Mouse (Mus musculus) intestine, embryonic 16.5 days (tissue): ENCODE measurements at regions not wholly inside any gene's neighbourhood (a gene's known extent, or its start where the extent isn't known, plus 50 kb on each side); places are given as distances from the start of the nearest gene placed in this dataset.

Source experiments
- ATAC-seq: fragments of 200-750 bp; cut with Nextera tagmentation; 2 replicates; pipeline ENCODE4 v1.8.0; 2017; ENCODE audit warnings: moderate TSS enrichment, moderate library complexity
- H3K27ac ChIP-seq: fragments of 300-500 bp; sonication (generic); 2 replicates; pipeline ENCODE4 v1.5.1; 2014; ENCODE audit warnings: mild to moderate bottlenecking, low read length
- H3K27me3 ChIP-seq: fragments of 300-500 bp; sonication (generic); replicated peaks from 2 replicates; pipeline ENCODE4 v1.6.1; 2014; ENCODE audit warnings: low read length, control low read depth, mixed read lengths; ENCODE audit not compliant: control insufficient read depth, insufficient read depth
- H3K36me3 ChIP-seq: fragments of 300-500 bp; sonication (generic); 2 replicates; pipeline ENCODE4 v1.6.1; 2014; ENCODE audit warnings: low read length, control low read depth; ENCODE audit not compliant: control insufficient read depth, insufficient read depth
- H3K4me1 ChIP-seq: fragments of 300-500 bp; sonication (generic); 2 replicates; pipeline ENCODE4 v1.6.1; 2014; ENCODE audit warnings: low read length, control low read depth, mixed read lengths; ENCODE audit not compliant: control insufficient read depth, insufficient read depth
- H3K4me2 ChIP-seq: fragments of 300-500 bp; sonication (generic); 2 replicates; pipeline ENCODE4 v1.6.1; 2014; ENCODE audit warnings: low read depth, low read length, control low read depth
- H3K4me3 ChIP-seq: fragments of 300-500 bp; sonication (generic); 2 replicates; pipeline ENCODE4 v1.5.1; 2014; ENCODE audit warnings: mild to moderate bottlenecking, low read length
- H3K9ac ChIP-seq: fragments of 300-500 bp; sonication (generic); 2 replicates; pipeline ENCODE4 v1.6.1; 2014; ENCODE audit warnings: low read depth, low read length
- H3K9me3 ChIP-seq: fragments of 300-500 bp; sonication (generic); 2 replicates; pipeline ENCODE4 v1.6.1; 2016; ENCODE audit warnings: low read length, control low read depth; ENCODE audit not compliant: control insufficient read depth
- WGBS: fragments of 180-500 bp; shearing (Covaris S2); extraction: QIAGEN DNeasy Blood & Tissue Kit; methylation state at CpG from one replicate; pipeline ENCODE4 v1.1.7; 2014; 5-methylcytosine and 5-hydroxymethylcytosine counted together

DNA sequence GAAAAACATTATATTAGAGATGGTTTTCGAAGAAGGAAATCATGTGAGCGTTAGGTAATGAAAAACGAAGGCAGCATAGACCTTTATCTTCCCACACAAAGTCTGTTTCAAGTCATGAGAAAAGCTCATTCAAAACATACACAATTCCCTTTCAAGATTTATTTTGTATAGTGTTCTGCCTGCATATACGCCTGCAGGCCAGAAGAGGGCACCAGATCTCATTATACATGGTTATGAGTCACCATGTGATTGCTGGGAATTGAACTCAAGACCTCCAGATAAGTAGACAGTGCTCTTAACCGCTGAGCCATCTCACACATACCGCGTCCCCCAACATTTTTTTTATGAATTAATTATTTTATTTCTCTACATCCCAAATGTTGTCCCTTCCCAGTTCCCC lies 578.3 kb upstream of the Ccdc54 start:
- H3K9me3 ChIP-seq: no peaks in the 10 kb centered on the region

DNA sequence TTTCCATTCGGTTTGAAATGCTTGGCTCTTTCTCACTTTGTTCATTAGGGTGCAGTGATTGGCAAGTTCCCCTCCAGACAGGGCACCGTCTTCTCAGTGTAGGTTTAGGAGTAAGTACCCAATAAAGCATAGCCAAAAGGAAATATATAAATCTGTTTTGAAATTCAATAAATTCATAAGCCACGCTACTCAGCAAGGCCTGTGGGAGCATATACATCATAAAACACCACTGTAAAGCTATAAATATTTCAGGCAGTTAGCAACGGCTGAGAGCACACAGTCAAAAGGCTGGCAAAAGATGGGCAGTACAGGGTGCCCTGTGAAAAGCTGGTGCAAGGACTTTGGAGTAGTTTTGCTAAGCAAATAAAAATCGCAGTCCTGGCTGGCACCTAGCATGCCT lies 569.8 kb upstream of the Ccdc54 start:
- no peak overlapping the region for H3K4me2 ChIP-seq
- no peak for ATAC-seq
- no peaks in the 10 kb centered on the region for H3K4me1 ChIP-seq
- no peak overlapping the region for H3K9ac ChIP-seq
- no peaks in the 10 kb centered on the region for H3K36me3 ChIP-seq
- no peak overlapping the region for H3K27ac ChIP-seq
- 51% methylated on average over 5 of the region's 5 CpGs for WGBS
- H3K4me3 ChIP-seq: no peak overlapping the region
- no peaks in the 10 kb centered on the region for H3K27me3 ChIP-seq
- H3K9me3 ChIP-seq: no peaks in the 10 kb centered on the region

More for the DNA sequence above, 578.3 kb upstream of the Ccdc54 start:
- no peak for ATAC-seq
- Histone ChIP-seq H3K27ac (no peak overlapping the region), H3K36me3 (no peaks in the 10 kb centered on the region), H3K4me2 (no peak overlapping the region), H3K9ac (no peak overlapping the region), H3K27me3 (no peaks in the 10 kb centered on the region), H3K4me1 (no peaks in the 10 kb centered on the region), H3K4me3 (no peak overlapping the region)
- WGBS: 70% methylated on average over 7 of the region's 7 CpGs

- H3K4me1 ChIP-seq: no peaks in the 10 kb centered on the region
- H3K4me2 ChIP-seq: no peak overlapping the region
- 89% methylated on average over 7 of the region's 7 CpGs for WGBS
- H3K4me3 ChIP-seq: no peak overlapping the region
- H3K9ac ChIP-seq: no peak overlapping the region
- no peaks in the 10 kb centered on the region for H3K36me3 ChIP-seq
- no peak for ATAC-seq
- no peaks in the 10 kb centered on the region for H3K27me3 ChIP-seq
- no peak overlapping the region for H3K27ac ChIP-seq
- no peaks in the 10 kb centered on the region for H3K9me3 ChIP-seq
Observed at GRCm38 (mm10) chr16:51138575-51138974, 547.6 kb upstream of the Ccdc54 start.

GRCm38 (mm10) chr16:51119835-51120234 lies 528.9 kb upstream of the Ccdc54 start:
- Histone ChIP-seq H3K4me3 (no peak overlapping the region), H3K36me3 (no peaks in the 10 kb centered on the region), H3K4me2 (no peak overlapping the region), H3K4me1 (no peaks in the 10 kb centered on the region), H3K9me3 (no peaks in the 10 kb centered on the region), H3K27ac (no peak overlapping the region), H3K9ac (no peak overlapping the region), H3K27me3 (no peaks in the 10 kb centered on the region)
- no peak for ATAC-seq
- WGBS: 58% methylated on average over 1 of the region's 1 CpGs

GRCm38 (mm10) chr16:51118365-51118764 lies 527.4 kb upstream of the Ccdc54 start:
- no peaks in the 10 kb centered on the region for H3K36me3 ChIP-seq
- H3K4me1 ChIP-seq: no peaks in the 10 kb centered on the region
- H3K27ac ChIP-seq: no peak overlapping the region
- ATAC-seq: no peak
- H3K9me3 ChIP-seq: no peaks in the 10 kb centered on the region
- H3K9ac ChIP-seq: no peak overlapping the region
- H3K27me3 ChIP-seq: no peaks in the 10 kb centered on the region
- H3K4me3 ChIP-seq: no peak overlapping the region
- no peak overlapping the region for H3K4me2 ChIP-seq
- 64% methylated on average over 3 of the region's 3 CpGs for WGBS

GRCm38 (mm10) chr16:51117836-51118235 lies 526.9 kb upstream of the Ccdc54 start:
- Histone ChIP-seq H3K27ac (no peak overlapping the region), H3K4me2 (no peak overlapping the region), H3K4me1 (no peaks in the 10 kb centered on the region), H3K9ac (no peak overlapping the region), H3K9me3 (no peaks in the 10 kb centered on the region), H3K36me3 (no peaks in the 10 kb centered on the region), H3K4me3 (no peak overlapping the region), H3K27me3 (no peaks in the 10 kb centered on the region)
- ATAC-seq: no peak
- 17% methylated on average over 5 of the region's 5 CpGs for WGBS

GRCm38 (mm10) chr16:51109864-51110263 lies 518.9 kb upstream of the Ccdc54 start:
- ATAC-seq: no peak

DNA sequence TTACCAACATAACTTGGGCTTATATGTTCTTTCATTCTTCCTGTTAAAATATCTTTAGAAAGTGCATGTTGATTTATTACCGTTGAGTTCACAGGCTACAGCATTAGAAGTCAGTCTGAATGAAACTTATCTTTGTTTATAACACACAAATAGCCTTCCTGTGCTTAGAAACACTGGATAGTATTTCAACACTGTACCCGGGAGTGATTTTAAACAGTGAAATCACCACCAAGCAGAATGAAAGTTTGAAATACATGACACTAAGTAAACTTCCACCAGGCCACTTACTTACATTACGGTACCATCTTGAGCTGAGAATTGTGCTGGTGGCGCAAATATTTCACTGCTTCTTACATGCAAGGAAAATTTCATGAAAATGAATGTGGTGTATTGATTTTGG lies 516.5 kb upstream of the Ccdc54 start:
- ATAC-seq: no peak
- no peak overlapping the region for H3K9ac ChIP-seq

More at GRCm38 (mm10) chr16:51109864-51110263, 518.9 kb upstream of the Ccdc54 start:
- Histone ChIP-seq H3K27me3 (no peaks in the 10 kb centered on the region), H3K4me3 (no peak overlapping the region), H3K9me3 (no peaks in the 10 kb centered on the region), H3K36me3 (no peaks in the 10 kb centered on the region), H3K9ac (no peak overlapping the region), H3K4me2 (no peak overlapping the region), H3K4me1 (no peaks in the 10 kb centered on the region), H3K27ac (no peak overlapping the region)

DNA sequence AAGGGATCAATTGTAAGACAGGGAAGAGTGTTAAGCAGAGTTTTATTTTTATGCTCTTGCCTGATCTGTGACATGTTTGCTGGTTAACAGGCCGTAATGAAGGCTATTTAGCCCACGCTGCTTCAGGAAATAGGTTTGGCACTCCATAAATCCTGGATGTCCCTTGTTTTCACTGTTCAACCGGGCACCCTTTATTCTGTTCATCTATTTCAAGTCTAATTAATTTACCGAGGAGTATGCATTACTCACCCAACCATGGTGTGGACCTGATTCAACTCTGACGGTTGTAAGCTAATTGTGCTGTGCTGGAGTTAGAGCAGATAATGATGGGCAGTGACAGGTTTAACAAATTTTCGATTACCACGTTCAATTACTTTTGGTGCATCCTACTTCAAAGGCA lies 495.6 kb upstream of the Ccdc54 start:
- no peak overlapping the region for H3K4me2 ChIP-seq
- no peak overlapping the region for H3K27ac ChIP-seq
- WGBS: 85% methylated on average over 7 of the region's 7 CpGs
- no peak for ATAC-seq
- H3K4me3 ChIP-seq: no peak overlapping the region
- H3K9me3 ChIP-seq: no peaks in the 10 kb centered on the region
- H3K27me3 ChIP-seq: no peaks in the 10 kb centered on the region
- no peak overlapping the region for H3K9ac ChIP-seq
- H3K4me1 ChIP-seq: no peaks in the 10 kb centered on the region
- no peaks in the 10 kb centered on the region for H3K36me3 ChIP-seq

More for the DNA sequence above, 516.5 kb upstream of the Ccdc54 start:
- H3K27ac ChIP-seq: no peak overlapping the region
- H3K36me3 ChIP-seq: no peaks in the 10 kb centered on the region
- no peak overlapping the region for H3K4me2 ChIP-seq
- H3K4me3 ChIP-seq: no peak overlapping the region
- WGBS: 60% methylated on average over 4 of the region's 4 CpGs
- H3K4me1 ChIP-seq: no peaks in the 10 kb centered on the region
- H3K9me3 ChIP-seq: no peaks in the 10 kb centered on the region
- no peaks in the 10 kb centered on the region for H3K27me3 ChIP-seq

GRCm38 (mm10) chr16:51080146-51080545 lies 489.2 kb upstream of the Ccdc54 start:
- H3K9ac ChIP-seq: no peak overlapping the region
- no peak overlapping the region for H3K27ac ChIP-seq
- H3K27me3 ChIP-seq: no peaks in the 10 kb centered on the region
- H3K36me3 ChIP-seq: no peaks in the 10 kb centered on the region
- no peak overlapping the region for H3K4me2 ChIP-seq
- H3K4me1 ChIP-seq: no peaks in the 10 kb centered on the region
- no peak overlapping the region for H3K4me3 ChIP-seq
- 61% methylated on average over 4 of the region's 4 CpGs for WGBS
- ATAC-seq: no peak
- no peaks in the 10 kb centered on the region for H3K9me3 ChIP-seq
